Mouse (Mus musculus) small intestine, adult 2 months (tissue): ENCODE results near the gene R3hdm4.

Experiments used
- CTCF ChIP-seq: fragments of 200-500 bp; IDR thresholded peaks from 2 replicates; pipeline ENCODE4 v1.5.1; 2012; ENCODE audit warnings: low read depth, mild to moderate bottlenecking, control low read depth, inconsistent platforms, low read length, moderate library complexity, mixed read lengths; ENCODE audit not compliant: insufficient replicate concordance, insufficient read length; ENCODE audit errors: extremely low read depth
- POLR2A ChIP-seq: fragments of 200-500 bp; IDR thresholded peaks from 2 replicates; pipeline ENCODE4 v1.6.1; 2012; ENCODE audit warnings: low read depth, mild to moderate bottlenecking, control low read depth, inconsistent platforms, low read length, moderate library complexity

GRCm38 (mm10) chr10:79881981-79882380 is 39.0 kb downstream of the R3hdm4 start:
- TF ChIP-seq CTCF (no peak), POLR2A (no peak)
